Mouse (Mus musculus): ENCODE data around the gene Ptprt. TPM values are rescaled to one million over a fixed set of nuclear protein-coding genes. Genes with fewer than 3 reads are reported as not detected.
A peak's percentile ranks its signal among the peaks of the same experiment; 100 is the strongest.

Gene Ptprt
- polyA plus RNA-seq, 1 experiment = 0.05 TPM

DNA sequence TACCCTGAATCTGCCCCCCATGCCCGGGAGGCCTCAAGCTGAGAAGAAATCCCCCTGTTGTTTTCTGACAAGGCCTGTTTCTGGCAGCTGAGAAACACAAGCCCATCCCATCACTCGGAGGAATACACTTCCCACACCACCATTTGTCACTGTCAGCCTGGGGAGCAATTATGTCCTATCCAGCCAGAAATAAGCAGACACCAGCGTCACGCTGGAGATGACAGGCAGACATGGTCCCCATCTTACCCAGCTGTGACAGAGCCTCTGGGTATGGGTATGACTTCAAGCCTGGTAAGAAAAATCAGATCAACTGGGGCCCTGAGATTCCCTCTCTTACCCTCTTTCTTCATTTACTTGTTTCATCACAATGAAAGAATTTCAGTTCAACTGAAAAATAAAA, 625.3 kb downstream of the Ptprt start:
- Histone ChIP-seq H3K27ac (ENCODE audit: insufficient read depth, low read depth, low read length) (no peak overlapping the region), H3K27me3 (replicated peaks; ENCODE audit: control insufficient read depth, insufficient read depth, low read length) (no peaks in the 10 kb centered on the region), H3K4me1 (ENCODE audit: control insufficient read depth, insufficient read depth, low read length) (no peaks in the 10 kb centered on the region), H3K36me3 (ENCODE audit: control insufficient read depth, insufficient read depth, low read length) (no peaks in the 10 kb centered on the region), H3K4me3 (ENCODE audit: insufficient read depth, low read depth, low read length) (no peak overlapping the region)
- 48% methylated on average over 4 of the region's 4 CpGs for WGBS
- TF ChIP-seq POLR2A (IDR thresholded peaks at IDR 0.05; ENCODE audit: low read depth, low read length) (no peak), CTCF (conservative IDR thresholded peaks at IDR 0.05; ENCODE audit: insufficient read depth, insufficient read length, low read depth, low read length) (no peak)
- DNase-seq = no peak

DNA sequence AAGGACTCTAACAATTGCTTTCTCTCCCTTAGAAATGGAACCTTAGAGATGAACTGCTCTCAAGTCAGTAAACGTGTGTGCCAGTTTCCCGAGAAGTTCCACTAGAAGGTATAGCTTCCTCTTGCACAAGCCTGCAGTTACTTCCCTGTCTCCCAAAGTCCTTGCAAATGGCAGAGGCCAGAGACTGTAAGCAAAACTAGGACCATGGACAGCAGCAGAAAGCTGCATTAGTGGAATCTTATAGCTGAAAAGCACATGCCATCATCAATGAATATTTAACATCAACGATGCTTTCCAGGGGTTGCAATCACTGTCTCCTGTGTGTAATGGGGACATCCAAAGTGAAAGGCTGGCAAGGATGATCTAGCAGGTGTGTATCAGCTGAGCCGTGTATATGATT, 629.3 kb downstream of the Ptprt start:
- 65% methylated on average over 4 of the region's 4 CpGs for WGBS
- no peak for DNase-seq

DNA sequence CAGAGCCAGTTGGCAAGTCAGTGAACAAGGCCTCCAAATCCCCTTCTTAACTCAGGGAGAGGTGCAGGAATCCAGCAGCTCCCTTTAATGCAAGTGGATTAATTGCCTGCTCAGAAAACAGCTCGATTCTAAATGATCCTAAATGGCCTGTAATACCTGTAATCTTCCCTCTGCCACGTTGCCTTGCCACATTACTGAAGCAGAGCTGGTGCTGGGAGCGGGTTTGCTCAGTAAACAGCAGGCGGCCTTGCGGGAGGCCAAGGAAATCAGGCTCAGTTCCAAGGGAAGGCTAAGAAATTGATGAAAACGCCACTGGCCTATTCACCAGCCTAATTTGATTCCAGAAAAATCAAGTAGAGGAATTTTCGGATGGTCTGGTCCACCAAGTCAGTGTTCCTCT, 659.9 kb downstream of the Ptprt start:
- Histone ChIP-seq H3K4me1 (ENCODE audit: control insufficient read depth, insufficient read depth, low read length) (no peaks in the 10 kb centered on the region), H3K27ac (ENCODE audit: insufficient read depth, low read depth, low read length) (no peak overlapping the region), H3K27me3 (replicated peaks; ENCODE audit: control insufficient read depth, insufficient read depth, low read length) (no peaks in the 10 kb centered on the region), H3K4me3 (ENCODE audit: insufficient read depth, low read depth, low read length) (no peak overlapping the region), H3K36me3 (ENCODE audit: control insufficient read depth, insufficient read depth, low read length) (no peaks in the 10 kb centered on the region)
- TF ChIP-seq POLR2A (IDR thresholded peaks at IDR 0.05; ENCODE audit: low read depth, low read length) (no peak), CTCF (conservative IDR thresholded peaks at IDR 0.05; ENCODE audit: insufficient read depth, insufficient read length, low read depth, low read length) (no peak)
- DNase-seq = no peak
- WGBS = 56% methylated on average over 7 of the region's 7 CpGs

More for the DNA sequence above, 629.3 kb downstream of the Ptprt start:
- Histone ChIP-seq H3K4me3 (ENCODE audit: insufficient read depth, low read depth, low read length) (no peak overlapping the region), H3K36me3 (ENCODE audit: control insufficient read depth, insufficient read depth, low read length) (no peaks in the 10 kb centered on the region), H3K27me3 (replicated peaks; ENCODE audit: control insufficient read depth, insufficient read depth, low read length) (no peaks in the 10 kb centered on the region), H3K4me1 (ENCODE audit: control insufficient read depth, insufficient read depth, low read length) (no peaks in the 10 kb centered on the region), H3K27ac (ENCODE audit: insufficient read depth, low read depth, low read length) (no peak overlapping the region)
- TF ChIP-seq CTCF (conservative IDR thresholded peaks at IDR 0.05; ENCODE audit: insufficient read depth, insufficient read length, low read depth, low read length) (no peak), POLR2A (IDR thresholded peaks at IDR 0.05; ENCODE audit: low read depth, low read length) (no peak)

DNA sequence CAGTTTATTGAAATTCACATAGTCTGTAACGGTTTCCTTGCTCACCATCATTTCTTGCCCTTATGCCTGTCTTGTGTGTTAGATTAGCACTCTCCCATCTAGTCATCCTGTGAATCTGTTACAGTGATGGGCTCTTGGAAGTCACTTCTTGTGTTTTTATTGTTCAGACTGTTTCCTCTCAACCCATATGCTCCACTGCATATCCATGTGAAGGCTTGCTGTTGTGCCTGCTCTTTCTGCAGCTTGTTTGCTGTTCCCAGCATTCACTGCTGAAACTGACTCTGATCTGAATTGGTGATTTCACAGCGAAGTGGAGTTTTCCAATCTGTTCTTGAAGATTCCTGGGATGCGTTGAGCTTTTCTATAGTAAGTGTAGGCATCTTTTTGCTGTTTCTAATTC, 678.6 kb downstream of the Ptprt start:
- H3K4me1 ChIP-seq (ENCODE audit: control insufficient read depth, insufficient read depth, low read length) = no peaks in the 10 kb centered on the region
- H3K4me3 ChIP-seq (ENCODE audit: insufficient read depth, low read depth, low read length) = no peak overlapping the region
- TF ChIP-seq POLR2A (IDR thresholded peaks at IDR 0.05; ENCODE audit: low read depth, low read length) (no peak), CTCF (conservative IDR thresholded peaks at IDR 0.05; ENCODE audit: insufficient read depth, insufficient read length, low read depth, low read length) (no peak)
- no peaks in the 10 kb centered on the region for H3K27me3 ChIP-seq (replicated peaks; ENCODE audit: control insufficient read depth, insufficient read depth, low read length)
- DNase-seq = no peak
- no peaks in the 10 kb centered on the region for H3K36me3 ChIP-seq (ENCODE audit: control insufficient read depth, insufficient read depth, low read length)
- no peak overlapping the region for H3K27ac ChIP-seq (ENCODE audit: insufficient read depth, low read depth, low read length)
- WGBS = 78% methylated on average over 3 of the region's 3 CpGs

DNA sequence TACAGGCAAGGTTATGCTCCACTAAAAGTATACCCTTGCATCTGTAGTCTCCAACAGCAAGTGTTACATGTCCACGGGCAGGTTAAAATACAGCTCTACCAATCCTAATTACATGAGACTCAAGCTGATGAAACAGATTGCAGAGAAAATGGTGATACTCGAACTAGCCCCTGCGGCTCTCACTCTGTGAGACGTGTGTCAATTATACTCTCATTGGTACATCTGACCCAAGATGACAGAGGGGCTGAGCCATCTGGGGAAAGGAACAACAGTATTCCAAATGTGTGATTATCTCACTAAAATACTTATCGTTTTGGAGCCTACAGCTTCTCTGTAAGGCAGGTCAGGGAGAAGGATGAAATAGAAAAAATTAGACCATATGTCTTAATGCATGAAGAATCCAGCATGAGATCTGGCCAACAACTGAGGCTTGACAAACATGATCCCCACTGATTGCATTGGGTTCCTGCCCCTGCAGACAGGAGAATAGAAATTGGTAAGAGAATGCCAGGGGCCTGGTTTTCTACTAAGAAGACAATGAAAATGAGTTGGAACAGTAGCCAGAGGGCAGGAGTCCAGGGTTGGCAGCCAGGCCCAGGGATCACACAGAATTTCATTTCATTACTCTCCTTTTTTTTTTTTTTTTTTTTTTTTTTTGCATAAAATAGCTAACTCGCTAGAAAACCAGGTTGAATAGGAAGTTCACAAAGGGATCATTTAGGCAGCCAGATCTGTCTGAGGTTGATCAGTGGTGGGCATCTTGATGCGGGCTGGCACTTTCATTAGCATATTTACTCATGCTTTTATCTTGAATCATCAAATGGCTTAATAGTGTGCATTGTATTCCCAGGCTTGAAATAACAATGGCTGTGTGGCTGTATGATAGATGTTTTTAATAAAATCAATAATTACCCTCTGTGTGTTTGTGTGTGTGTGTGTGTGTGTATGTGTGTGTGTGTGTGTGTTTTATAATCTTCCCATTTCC, 699.5 kb downstream of the Ptprt start:
- TF ChIP-seq CTCF (conservative IDR thresholded peaks at IDR 0.05; ENCODE audit: insufficient read depth, insufficient read length, low read depth, low read length) = no peak
- no peak for TF ChIP-seq POLR2A (IDR thresholded peaks at IDR 0.05; ENCODE audit: low read depth, low read length)

DNA sequence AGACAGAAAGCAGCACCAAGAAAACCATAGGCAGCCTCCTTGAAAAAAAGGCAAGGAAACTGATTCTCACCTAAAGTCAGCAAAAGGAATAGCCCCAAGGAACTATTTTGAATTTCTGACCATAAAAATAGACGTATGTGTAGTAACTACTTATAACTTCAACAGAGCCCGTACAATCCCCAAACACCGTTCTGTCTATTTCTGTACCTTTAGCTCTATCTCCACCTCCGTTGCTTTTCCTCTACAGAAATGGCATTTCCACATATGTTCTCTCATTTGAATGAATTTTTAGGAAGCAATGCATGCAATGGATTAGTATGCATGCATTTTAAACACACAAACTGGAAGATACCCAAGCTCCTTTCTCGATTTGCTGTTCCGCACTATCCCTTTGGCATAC, 715.5 kb downstream of the Ptprt start:
- Histone ChIP-seq H3K36me3 (ENCODE audit: control insufficient read depth, insufficient read depth, low read length) (no peaks in the 10 kb centered on the region), H3K4me3 (ENCODE audit: insufficient read depth, low read depth, low read length) (no peak overlapping the region), H3K27me3 (replicated peaks; ENCODE audit: control insufficient read depth, insufficient read depth, low read length) (no peaks in the 10 kb centered on the region), H3K27ac (ENCODE audit: insufficient read depth, low read depth, low read length) (no peak overlapping the region), H3K4me1 (ENCODE audit: control insufficient read depth, insufficient read depth, low read length) (no peaks in the 10 kb centered on the region)
- no peak for DNase-seq
- 93% methylated on average over 6 of the region's 6 CpGs for WGBS
- TF ChIP-seq POLR2A (IDR thresholded peaks at IDR 0.05; ENCODE audit: low read depth, low read length) (no peak), CTCF (conservative IDR thresholded peaks at IDR 0.05; ENCODE audit: insufficient read depth, insufficient read length, low read depth, low read length) (no peak)

More for the DNA sequence above, 699.5 kb downstream of the Ptprt start:
- WGBS = 77% methylated on average over 7 of the region's 7 CpGs
- Histone ChIP-seq H3K27me3 (replicated peaks; ENCODE audit: control insufficient read depth, insufficient read depth, low read length) (no peaks in the 10 kb centered on the region), H3K4me3 (ENCODE audit: insufficient read depth, low read depth, low read length) (no peak overlapping the region), H3K4me1 (ENCODE audit: control insufficient read depth, insufficient read depth, low read length) (no peaks in the 10 kb centered on the region), H3K27ac (ENCODE audit: insufficient read depth, low read depth, low read length) (no peak overlapping the region), H3K36me3 (ENCODE audit: control insufficient read depth, insufficient read depth, low read length) (no peaks in the 10 kb centered on the region)
- DNase-seq = peak; percentile 47

DNA sequence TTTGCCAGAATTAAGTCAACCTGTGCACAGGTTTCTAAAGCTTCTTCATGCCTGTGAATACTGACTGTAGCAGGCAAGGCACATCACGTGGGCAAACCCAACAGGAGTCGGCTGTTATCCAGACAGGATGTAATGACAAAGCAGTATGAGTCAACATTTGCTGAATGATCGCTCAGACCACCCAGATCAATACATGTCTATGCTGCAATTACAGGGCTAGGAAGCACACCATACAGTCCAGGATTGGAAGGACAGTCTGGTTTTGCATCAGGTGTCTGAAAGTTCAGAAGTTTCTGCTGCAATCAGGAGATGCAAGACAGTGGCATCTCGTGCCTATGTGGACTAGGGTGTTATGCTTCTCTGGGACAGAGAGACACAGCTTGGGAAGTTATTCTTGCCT, 716.3 kb downstream of the Ptprt start:
- WGBS = 88% methylated on average over 4 of the region's 4 CpGs
- no peaks in the 10 kb centered on the region for H3K36me3 ChIP-seq (ENCODE audit: control insufficient read depth, insufficient read depth, low read length)
- H3K4me3 ChIP-seq (ENCODE audit: insufficient read depth, low read depth, low read length) = no peak overlapping the region
- no peaks in the 10 kb centered on the region for H3K4me1 ChIP-seq (ENCODE audit: control insufficient read depth, insufficient read depth, low read length)
- H3K27ac ChIP-seq (ENCODE audit: insufficient read depth, low read depth, low read length) = no peak overlapping the region
- no peaks in the 10 kb centered on the region for H3K27me3 ChIP-seq (replicated peaks; ENCODE audit: control insufficient read depth, insufficient read depth, low read length)
- TF ChIP-seq CTCF (conservative IDR thresholded peaks at IDR 0.05; ENCODE audit: insufficient read depth, insufficient read length, low read depth, low read length) (no peak), POLR2A (IDR thresholded peaks at IDR 0.05; ENCODE audit: low read depth, low read length) (no peak)
- no peak for DNase-seq

All from kidney, adult 2 months (tissue).